Mouse (Mus musculus) midbrain, embryonic 15.5 days (tissue): ENCODE results near the gene Batf. TPM values are rescaled to one million over a fixed set of nuclear protein-coding genes. Genes with fewer than 3 reads are reported as not detected.

Experiments used
- ATAC-seq: fragments of 200-750 bp; cut with Nextera tagmentation; replicated peaks from 2 replicates; pipeline ENCODE4 v1.8.0; 2017; ENCODE audit warnings: moderate TSS enrichment
- H3K27ac ChIP-seq: fragments of 300-500 bp; sonication (generic); 2 replicates; pipeline ENCODE4 v1.5.1; 2015; ENCODE audit warnings: mild to moderate bottlenecking, inconsistent platforms
- H3K27me3 ChIP-seq: fragments of 300-500 bp; sonication (generic); replicated peaks from 2 replicates; pipeline ENCODE4 v1.6.1; 2015; ENCODE audit warnings: inconsistent platforms
- H3K36me3 ChIP-seq: fragments of 300-500 bp; sonication (generic); replicated peaks from 2 replicates; pipeline ENCODE4 v1.6.1; 2015; ENCODE audit warnings: inconsistent platforms
- H3K4me1 ChIP-seq: fragments of 300-500 bp; sonication (generic); 2 replicates; pipeline ENCODE4 v1.6.1; 2015; ENCODE audit warnings: inconsistent platforms
- H3K4me2 ChIP-seq: fragments of 300-500 bp; sonication (generic); 2 replicates; pipeline ENCODE4 v1.6.1; 2015; ENCODE audit warnings: inconsistent platforms, mild to moderate bottlenecking, moderate library complexity
- H3K4me3 ChIP-seq: fragments of 300-500 bp; sonication (generic); 2 replicates; pipeline ENCODE4 v1.5.1; 2015; ENCODE audit warnings: mild to moderate bottlenecking, inconsistent platforms
- H3K9ac ChIP-seq: fragments of 300-500 bp; sonication (generic); 2 replicates; pipeline ENCODE4 v1.6.1; 2015; ENCODE audit warnings: mild to moderate bottlenecking, inconsistent platforms
- H3K9me3 ChIP-seq: fragments of 300-500 bp; sonication (generic); 2 replicates; pipeline ENCODE4 v1.6.1; 2016; ENCODE audit warnings: inconsistent platforms
- WGBS: fragments of 180-500 bp; shearing (Covaris S2); methylation state at CpG from one replicate; pipeline ENCODE4 v1.1.7; 2015; ENCODE audit warnings: mixed read lengths; 5-methylcytosine and 5-hydroxymethylcytosine counted together
- microRNA-seq: library from miRNA; unstranded; fragments of <30 nt; microRNA quantifications from one replicate; pipeline ENCODE4, GENCODE M21; 2016
- polyA plus RNA-seq: library from polyadenylated mRNA; unstranded; fragments of >200 nt; fragmentation: Nextera tagmentation; extraction: Ambion mirVana; gene quantifications from 2 replicates; pipeline ENCODE4 v1.2.1, GENCODE M21; 2015

Gene Batf
- polyA plus RNA-seq, 1 experiment from 2014 or later = 1.5 TPM

DNA sequence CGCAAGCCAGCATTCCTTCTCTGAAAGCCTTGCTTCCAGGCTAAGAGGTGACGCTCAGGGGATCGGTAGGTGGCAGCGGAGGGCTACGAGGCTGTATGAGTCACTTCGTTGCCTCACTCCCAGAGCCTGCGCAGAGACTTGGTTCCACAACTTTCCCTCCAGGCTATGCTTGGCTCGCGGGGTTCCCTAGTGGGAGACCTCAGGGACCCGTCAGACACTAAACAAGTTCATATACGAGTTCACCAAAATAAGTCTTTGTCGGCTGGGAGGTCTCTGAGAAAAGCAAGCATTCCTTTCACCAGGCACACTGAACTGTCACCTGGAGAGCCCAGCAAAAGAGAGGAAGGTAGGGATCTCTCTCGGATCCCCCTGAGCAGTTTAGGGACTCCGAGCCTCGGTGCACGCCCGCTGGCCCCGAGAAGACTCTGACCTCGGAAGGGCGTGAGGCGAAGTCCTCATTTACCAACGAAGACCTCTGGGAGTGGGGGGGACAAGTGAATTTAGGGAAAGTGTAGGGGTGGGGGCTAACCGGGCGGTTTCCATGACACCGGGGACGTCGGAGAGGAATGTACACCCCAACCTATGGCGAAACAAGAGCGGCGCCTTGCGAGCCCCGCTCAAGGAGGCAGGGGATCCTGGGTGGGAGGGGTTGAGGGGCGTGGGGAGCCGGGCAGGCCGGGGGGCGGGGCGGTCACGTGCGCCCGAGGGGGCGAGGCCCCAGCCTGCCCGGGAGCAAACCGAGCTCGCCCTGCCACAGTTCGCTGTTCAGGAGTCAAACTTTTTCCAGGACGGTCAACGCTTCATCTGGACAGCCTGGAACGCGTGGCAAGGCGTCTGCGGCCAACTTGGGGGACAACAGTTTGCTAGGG lies 59.6 kb downstream of the Batf start, which contains the start of gene Flvcr2:
Gene Flvcr2, plus strand, starts transcription at position 713 of the 869 bp plus-strand sequence.
- ATAC-seq = peak; percentile 62
- under 1% methylated on average over 48 of the region's 51 CpGs for WGBS

DNA sequence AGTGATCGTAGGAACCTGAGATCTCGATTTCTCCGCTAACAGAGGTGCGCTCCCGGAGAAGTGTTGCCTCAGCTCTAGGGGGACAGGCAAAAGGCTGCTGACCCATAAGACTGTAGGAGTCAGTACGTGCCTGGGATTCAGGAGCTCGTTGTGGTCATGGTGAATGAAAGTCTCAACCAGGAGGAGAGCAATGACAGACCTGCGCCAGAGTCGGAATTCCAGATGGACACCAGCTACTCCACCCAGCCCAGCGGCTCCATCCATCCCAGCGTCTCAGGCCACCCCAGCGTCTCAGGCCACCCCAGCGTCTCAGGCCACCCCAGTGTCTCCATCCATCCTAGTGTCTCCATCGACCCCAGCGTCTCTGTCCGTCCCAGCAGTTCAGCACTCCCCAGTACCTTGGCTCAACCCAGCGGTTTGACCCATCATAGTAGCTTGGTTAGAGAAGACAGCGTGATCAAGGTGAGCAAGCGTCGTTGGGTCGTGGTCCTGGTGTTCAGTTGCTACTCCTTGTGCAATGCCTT lies 60.3 kb downstream of the Batf start:
- no peak for ATAC-seq
- H3K9me3 ChIP-seq = no peaks in the 10 kb centered on the region
- WGBS = 19% methylated on average over 21 of the region's 21 CpGs

More for the DNA sequence above, 59.6 kb downstream of the Batf start, which contains the start of gene Flvcr2:
- Histone ChIP-seq H3K4me3 (peak within 1 kb of the TSS; percentile 37), H3K4me1 (peaks cover 13% of the 10 kb centered on the region), H3K36me3 (no peaks in the 10 kb centered on the region), H3K9ac (peak within 1 kb of the TSS; percentile 21; the same call in 1 of the 2 replicates), H3K27ac (no peak within 1 kb of the TSS), H3K4me2 (peak within 1 kb of the TSS; percentile 74), H3K27me3 (peaks cover 7% of the 10 kb centered on the region), H3K9me3 (no peaks in the 10 kb centered on the region)

DNA sequence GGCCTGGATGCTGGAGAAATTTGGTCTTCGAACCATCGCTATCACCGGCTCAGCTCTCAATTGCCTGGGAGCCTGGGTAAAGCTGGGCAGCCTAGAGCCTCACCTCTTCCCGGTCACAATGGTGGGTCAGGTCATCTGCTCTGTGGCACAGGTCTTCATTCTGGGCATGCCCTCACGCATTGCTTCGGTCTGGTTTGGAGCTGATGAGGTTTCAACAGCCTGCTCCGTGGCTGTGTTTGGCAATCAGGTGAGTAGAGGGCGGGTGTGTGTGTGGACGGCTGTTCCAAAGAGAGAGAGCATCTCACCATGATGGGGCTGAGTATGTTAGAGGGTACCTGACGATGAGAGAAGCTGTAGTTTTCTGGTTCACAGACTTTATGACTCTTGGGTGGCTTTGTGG lies 60.9 kb downstream of the Batf start:
- Histone ChIP-seq H3K9me3 (no peaks in the 10 kb centered on the region), H3K27me3 (peaks cover 7% of the 10 kb centered on the region), H3K36me3 (no peaks in the 10 kb centered on the region), H3K27ac (no peak overlapping the region), H3K9ac (no peak overlapping the region), H3K4me1 (peaks cover 13% of the 10 kb centered on the region), H3K4me3 (peak overlapping the region; percentile 37; the same call in 1 of the 2 replicates), H3K4me2 (peak overlapping the region; percentile 74; the same call in 1 of the 2 replicates)
- 91% methylated on average over 10 of the region's 10 CpGs for WGBS
- ATAC-seq = no peak

More for the DNA sequence above, 60.3 kb downstream of the Batf start:
- Histone ChIP-seq H3K36me3 (no peaks in the 10 kb centered on the region), H3K4me1 (peaks cover 13% of the 10 kb centered on the region), H3K27me3 (peaks cover 7% of the 10 kb centered on the region), H3K9ac (0 out of 2 replicates have a peak overlapping the region, but pooled peaks have one; percentile 21), H3K4me2 (peak overlapping the region; percentile 74), H3K4me3 (peak overlapping the region; percentile 37), H3K27ac (no peak overlapping the region)

DNA sequence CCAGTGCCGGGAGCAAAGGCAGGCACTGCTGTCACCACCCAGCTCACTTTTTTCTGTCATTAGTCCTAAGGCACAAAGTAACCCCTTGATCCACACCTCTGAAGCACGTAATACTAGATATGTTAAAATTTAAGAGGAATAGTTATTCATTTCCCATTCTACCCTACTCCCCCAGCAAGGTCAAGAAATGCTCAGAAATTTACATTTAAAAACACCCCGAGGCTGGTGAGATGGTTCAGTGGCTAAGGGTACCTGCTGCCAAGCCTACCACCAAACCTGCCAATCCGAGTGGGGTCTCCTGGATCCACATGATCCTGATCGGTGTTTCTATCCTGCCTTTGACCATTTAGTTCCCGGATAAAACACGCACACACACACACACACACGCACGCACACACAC lies 63.4 kb downstream of the Batf start:
- 92% methylated on average over 9 of the region's 9 CpGs for WGBS

DNA sequence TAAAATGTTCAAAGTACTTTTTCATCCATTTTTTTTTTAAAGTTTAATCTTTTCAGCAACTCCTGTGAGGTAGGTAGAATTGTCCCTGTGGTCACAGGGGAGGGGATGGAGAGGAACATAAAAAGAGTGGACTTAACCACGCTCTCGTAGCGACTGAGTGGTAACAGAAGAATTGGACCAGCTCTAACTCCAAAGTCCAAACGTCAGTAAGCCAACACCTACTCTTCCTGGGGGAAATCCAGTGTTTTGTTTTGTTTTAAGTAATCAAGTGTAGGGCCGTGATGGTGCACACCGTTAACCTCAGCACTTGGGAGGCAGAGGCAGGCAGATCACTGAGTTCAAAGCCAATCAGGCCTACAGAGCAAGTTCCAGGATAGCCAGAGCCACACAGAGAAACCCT lies 65.6 kb downstream of the Batf start:
- H3K4me2 ChIP-seq = no peak overlapping the region
- no peaks in the 10 kb centered on the region for H3K4me1 ChIP-seq
- H3K36me3 ChIP-seq = no peaks in the 10 kb centered on the region
- H3K9me3 ChIP-seq = no peaks in the 10 kb centered on the region
- H3K4me3 ChIP-seq = no peak overlapping the region
- ATAC-seq = no peak
- no peak overlapping the region for H3K9ac ChIP-seq
- 94% methylated on average over 6 of the region's 6 CpGs for WGBS
- H3K27me3 ChIP-seq = peaks cover 3% of the 10 kb centered on the region
- no peak overlapping the region for H3K27ac ChIP-seq

More for the DNA sequence above, 63.4 kb downstream of the Batf start:
- Histone ChIP-seq H3K4me3 (no peak overlapping the region), H3K9me3 (no peaks in the 10 kb centered on the region), H3K27ac (no peak overlapping the region), H3K27me3 (peaks cover 7% of the 10 kb centered on the region), H3K4me1 (peaks cover 13% of the 10 kb centered on the region), H3K9ac (no peak overlapping the region), H3K36me3 (no peaks in the 10 kb centered on the region), H3K4me2 (no peak overlapping the region)
- ATAC-seq = no peak

DNA sequence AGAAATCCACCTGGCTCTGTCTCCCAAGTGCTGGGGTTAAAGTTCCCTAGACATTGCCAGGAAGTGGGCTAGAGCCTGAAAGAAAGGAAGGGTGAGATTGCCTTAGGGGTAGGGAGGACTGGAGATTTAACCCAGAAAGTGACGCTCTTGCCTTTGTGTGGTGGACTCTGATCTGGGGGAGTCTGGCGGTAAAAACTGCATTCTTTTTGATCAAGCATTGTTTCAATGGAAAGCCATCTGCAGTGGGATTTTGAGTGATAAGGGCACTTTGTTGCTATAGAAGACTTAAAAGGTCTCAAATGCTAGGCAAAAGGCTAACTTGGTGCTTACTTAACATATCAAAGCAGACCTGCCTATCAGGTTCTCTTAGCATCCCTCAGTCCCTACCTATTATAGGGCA lies 66.8 kb downstream of the Batf start:
- Histone ChIP-seq H3K9ac (no peak overlapping the region), H3K9me3 (no peaks in the 10 kb centered on the region), H3K4me3 (no peak overlapping the region), H3K27me3 (no peaks in the 10 kb centered on the region), H3K36me3 (no peaks in the 10 kb centered on the region), H3K4me2 (no peak overlapping the region), H3K27ac (no peak overlapping the region), H3K4me1 (no peaks in the 10 kb centered on the region)
- 55% methylated on average over 2 of the region's 2 CpGs for WGBS
- no peak for ATAC-seq

DNA sequence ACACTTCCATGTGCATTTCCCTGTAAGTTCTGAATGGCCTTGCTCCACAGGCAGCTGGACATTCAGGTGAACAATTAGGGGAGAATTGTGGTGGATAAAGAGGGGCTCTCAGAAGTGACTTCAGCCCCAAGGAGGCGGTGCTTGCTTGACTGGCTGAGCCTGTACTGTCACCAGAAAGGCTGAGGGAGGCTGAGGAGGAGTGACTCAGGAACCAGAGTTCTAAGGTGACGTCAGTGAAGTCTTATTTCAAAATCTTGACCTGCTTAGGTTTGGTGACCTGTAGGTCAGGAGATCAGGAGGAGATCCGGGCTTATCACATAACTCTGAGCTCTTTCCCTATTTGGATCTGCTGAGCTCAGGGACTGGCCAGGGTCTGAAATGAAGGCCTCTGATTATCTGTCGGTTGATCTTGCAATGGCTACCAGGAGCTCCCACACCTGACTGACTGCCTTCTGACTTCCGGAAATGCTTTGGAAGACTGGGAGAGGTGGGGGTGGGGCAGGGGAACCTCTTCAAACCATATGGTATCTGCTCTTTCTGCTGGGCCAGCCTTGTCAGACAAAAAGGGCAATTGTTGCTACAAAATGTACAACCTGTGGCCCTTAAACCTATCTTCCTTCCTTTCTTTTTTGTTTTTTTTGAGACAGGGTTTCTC lies 68.3 kb downstream of the Batf start:
- ATAC-seq = no peak
- Histone ChIP-seq H3K9ac (no peak overlapping the region), H3K4me1 (no peaks in the 10 kb centered on the region), H3K9me3 (no peaks in the 10 kb centered on the region), H3K27me3 (no peaks in the 10 kb centered on the region), H3K4me2 (no peak overlapping the region), H3K27ac (no peak overlapping the region), H3K36me3 (no peaks in the 10 kb centered on the region), H3K4me3 (no peak overlapping the region)
- 72% methylated on average over 5 of the region's 5 CpGs for WGBS

DNA sequence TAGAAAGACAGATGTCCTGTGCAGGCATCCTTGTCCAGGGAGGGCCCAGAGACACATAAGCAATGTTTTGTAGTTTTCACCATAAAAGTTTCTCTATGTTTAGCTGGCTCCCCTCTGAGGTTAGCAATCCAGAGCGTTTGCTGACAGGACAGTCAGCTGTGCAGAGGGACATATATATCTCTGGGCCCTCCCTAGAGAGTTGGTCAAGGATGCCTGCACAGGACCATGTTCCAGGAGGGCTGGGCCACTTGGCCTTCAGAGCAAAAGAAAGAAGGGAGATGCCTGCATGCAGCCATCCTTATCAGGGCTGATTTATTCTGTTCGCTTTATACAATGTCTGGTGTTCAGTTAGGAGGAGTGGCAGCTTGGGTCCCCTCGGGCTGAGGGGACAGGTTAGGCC lies 70.0 kb downstream of the Batf start:
- H3K4me1 ChIP-seq = no peaks in the 10 kb centered on the region
- H3K4me2 ChIP-seq = no peak overlapping the region
- H3K27me3 ChIP-seq = no peaks in the 10 kb centered on the region
- WGBS = 85% methylated on average over 3 of the region's 3 CpGs
- no peak overlapping the region for H3K27ac ChIP-seq
- no peak overlapping the region for H3K4me3 ChIP-seq
- no peak overlapping the region for H3K9ac ChIP-seq
- no peaks in the 10 kb centered on the region for H3K36me3 ChIP-seq
- no peaks in the 10 kb centered on the region for H3K9me3 ChIP-seq
- no peak for ATAC-seq

GRCm38 (mm10) chr12:85757074-85757473 lies 70.6 kb downstream of the Batf start:
- Histone ChIP-seq H3K27me3 (no peaks in the 10 kb centered on the region), H3K27ac (no peak overlapping the region), H3K4me1 (no peaks in the 10 kb centered on the region), H3K4me2 (no peak overlapping the region), H3K36me3 (no peaks in the 10 kb centered on the region), H3K9ac (no peak overlapping the region), H3K9me3 (no peaks in the 10 kb centered on the region), H3K4me3 (no peak overlapping the region)
- WGBS = 67% methylated on average over 3 of the region's 3 CpGs
- ATAC-seq = no peak

Small RNAs within 50 kb of the gene (microRNA-seq; reads per million reads assigned to microRNA genes)
- gene Gm47285 = not detected

Other genes starting within 250 kb of the Batf start
- 1.4 and 1.6 TPM in 2 replicates for gene Fos, start 212.8 kb upstream of the Batf start, polyA plus RNA-seq
- gene Jdp2, start 87.6 kb upstream of the Batf start, polyA plus RNA-seq = 0.83 and 0.92 TPM in 2 replicates
- gene Flvcr2, start 59.9 kb downstream of the Batf start, polyA plus RNA-seq = 5.7 and 6.2 TPM in 2 replicates
- gene Erg28, start 137.9 kb downstream of the Batf start, polyA plus RNA-seq = 104 TPM in 2 replicates
- gene Ttll5, start 138.0 kb downstream of the Batf start, polyA plus RNA-seq = 12.1 and 13.7 TPM in 2 replicates